Mouse (Mus musculus): ENCODE results near the gene Apc2.
A peak's percentile ranks its signal among the peaks of the same experiment; 100 is the strongest.

Apc2 gene

GRCm38 (mm10) chr10:80262776-80263365, 32.9 kb upstream of the Apc2 start:
- no peak for DNase-seq (ENCODE audit: low spot score in 2 of 2)

- DNase-seq (ENCODE audit: low spot score in 2 of 2) = peak; percentile 98 to 99
These were observed 31.2 kb upstream of the Apc2 start for GRCm38 (mm10) chr10:80264341-80265148.

GRCm38 (mm10) chr10:80265149-80265486, 30.7 kb upstream of the Apc2 start:
- no peak for DNase-seq (ENCODE audit: low spot score in 2 of 2)

- DNase-seq (ENCODE audit: low spot score in 2 of 2) = no peak
These were observed 25.7 kb upstream of the Apc2 start for GRCm38 (mm10) chr10:80270099-80270498.

- no peak for DNase-seq (ENCODE audit: low spot score in 2 of 2)
These were observed 25.0 kb upstream of the Apc2 start for GRCm38 (mm10) chr10:80270734-80271181.

- no peak for DNase-seq (ENCODE audit: low spot score in 2 of 2)
These were observed 24.5 kb upstream of the Apc2 start for GRCm38 (mm10) chr10:80271186-80271843.

- no peak for DNase-seq (ENCODE audit: low spot score in 2 of 2)
These were observed 23.7 kb upstream of the Apc2 start for GRCm38 (mm10) chr10:80271870-80272585.

GRCm38 (mm10) chr10:80273847-80274246, 21.9 kb upstream of the Apc2 start:
- no peak for DNase-seq (ENCODE audit: low spot score in 2 of 2)

GRCm38 (mm10) chr10:80276238-80276637, 19.5 kb upstream of the Apc2 start:
- no peak for DNase-seq (ENCODE audit: low spot score in 2 of 2)

- no peak for DNase-seq (ENCODE audit: low spot score in 2 of 2)
These were observed 17.4 kb upstream of the Apc2 start for GRCm38 (mm10) chr10:80278390-80278789.

GRCm38 (mm10) chr10:80279273-80279672, 16.5 kb upstream of the Apc2 start:
- DNase-seq (ENCODE audit: low spot score in 2 of 2) = no peak

GRCm38 (mm10) chr10:80281304-80281703, 14.5 kb upstream of the Apc2 start:
- DNase-seq (ENCODE audit: low spot score in 2 of 2) = no peak

- DNase-seq (ENCODE audit: low spot score in 2 of 2) = no peak
These were observed 13.8 kb upstream of the Apc2 start for GRCm38 (mm10) chr10:80281921-80282371.

- DNase-seq (ENCODE audit: low spot score in 2 of 2) = no peak
These were observed 13.0 kb upstream of the Apc2 start for GRCm38 (mm10) chr10:80282481-80283441.

- no peak for DNase-seq (ENCODE audit: low spot score in 2 of 2)
These were observed 10.3 kb upstream of the Apc2 start for GRCm38 (mm10) chr10:80285222-80286070.

GRCm38 (mm10) chr10:80288097-80288496, 7.7 kb upstream of the Apc2 start:
- no peak for DNase-seq (ENCODE audit: low spot score in 2 of 2)

- DNase-seq (ENCODE audit: low spot score in 2 of 2) = no peak
These were observed 7.1 kb upstream of the Apc2 start for GRCm38 (mm10) chr10:80288657-80289056.

GRCm38 (mm10) chr10:80292251-80293146, 3.3 kb upstream of the Apc2 start, which contains the start of gene Rps15:
Rps15 (plus strand) TSS chr10:80292453.
- DNase-seq (ENCODE audit: low spot score in 2 of 2) = peak; percentile 70 to 93

GRCm38 (mm10) chr10:80293325-80293724, 2.5 kb upstream of the Apc2 start:
- DNase-seq (ENCODE audit: low spot score in 2 of 2) = no peak

All from left cerebral cortex, adult 9 months (tissue).